Mouse (Mus musculus) CH12F3 (cell line): ENCODE results near the gene Ndufaf7.

ENCODE experiments used
- in situ Hi-C: fragments of 300-500 bp; cut with MboI; formaldehyde crosslinking; loops from 2 replicates; pipeline ENCODE4 v1.14.3; 2020; ENCODE audit warnings: low sequenced_read_pairs

Gene Ndufaf7

DNA sequence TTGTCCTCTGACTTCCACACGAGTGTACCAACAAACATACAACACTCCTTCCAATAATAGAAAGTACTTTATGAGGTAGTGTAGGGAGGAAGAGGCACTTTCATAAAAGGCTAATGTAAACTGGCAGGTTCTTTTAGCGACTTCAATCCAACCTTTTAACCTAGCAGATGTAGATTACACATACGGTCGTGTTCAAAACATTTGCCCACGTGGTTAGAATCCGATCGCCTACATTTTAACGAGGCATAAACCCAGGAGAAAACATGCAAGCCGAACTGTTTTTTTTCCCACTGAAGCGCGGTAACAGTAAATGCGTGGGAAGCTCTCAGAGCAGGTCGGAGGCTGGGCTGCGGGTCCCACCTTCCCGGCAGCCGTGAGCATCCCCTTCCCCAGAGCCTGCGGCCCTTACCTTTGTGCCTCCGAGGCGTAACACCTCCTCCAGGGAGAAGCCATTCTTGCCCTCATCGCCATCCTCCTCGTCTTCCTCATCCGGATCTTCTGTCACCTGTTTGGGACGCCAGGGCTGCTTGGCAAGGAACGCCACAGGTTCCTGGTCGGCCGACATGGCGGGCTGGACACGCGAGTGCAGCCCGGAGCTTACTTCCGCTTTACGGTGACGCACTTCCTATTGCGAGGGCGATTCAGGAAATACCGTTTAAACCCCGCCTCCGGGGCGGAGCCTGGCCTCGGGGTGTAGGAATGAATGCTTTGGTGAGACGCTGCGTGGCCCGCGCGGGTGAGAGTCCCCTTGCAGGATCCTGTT is at the start of gene Ndufaf7, which contains the start of gene Cebpz:
Gene Ndufaf7, plus strand, starts transcription at position 671 of the 763 bp plus-strand sequence.
Gene Cebpz, minus strand, starts transcription at position 601 of the 763 bp plus-strand sequence.
- in situ Hi-C loops: no loop called here

DNA sequence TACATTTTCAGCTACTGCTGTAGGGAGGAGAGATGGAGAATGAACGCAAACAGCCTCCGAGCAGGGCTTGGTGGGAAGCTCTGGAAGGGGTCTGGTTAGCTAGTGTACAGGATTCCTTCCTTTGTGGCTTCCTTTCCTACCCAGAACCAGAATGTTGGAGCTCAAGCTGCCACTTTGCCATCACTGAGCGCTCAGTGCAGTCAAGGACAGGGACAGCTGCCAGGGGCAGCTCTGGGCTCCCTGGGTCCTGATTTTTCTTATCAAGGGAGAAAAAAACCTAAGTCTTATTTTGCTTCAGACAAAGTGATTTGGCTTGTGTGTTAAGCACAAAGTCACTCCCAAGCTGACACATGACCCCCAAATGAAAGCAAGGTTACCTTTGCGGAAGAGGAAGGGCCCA is 48.4 kb upstream of the Ndufaf7 start:
- in situ Hi-C loops: no loop called here

- in situ Hi-C loops: no loop called here
Measured at GRCm38 (mm10) chr17:78889184-78889583, 47.8 kb upstream of the Ndufaf7 start.

- in situ Hi-C loops: no loop called here
Measured at GRCm38 (mm10) chr17:78891020-78891419, 45.9 kb upstream of the Ndufaf7 start.

GRCm38 (mm10) chr17:78894991-78895390 is 41.9 kb upstream of the Ndufaf7 start:
- in situ Hi-C loops: no loop called here

GRCm38 (mm10) chr17:78895394-78895793 is 41.5 kb upstream of the Ndufaf7 start:
- in situ Hi-C loops: no loop called here

DNA sequence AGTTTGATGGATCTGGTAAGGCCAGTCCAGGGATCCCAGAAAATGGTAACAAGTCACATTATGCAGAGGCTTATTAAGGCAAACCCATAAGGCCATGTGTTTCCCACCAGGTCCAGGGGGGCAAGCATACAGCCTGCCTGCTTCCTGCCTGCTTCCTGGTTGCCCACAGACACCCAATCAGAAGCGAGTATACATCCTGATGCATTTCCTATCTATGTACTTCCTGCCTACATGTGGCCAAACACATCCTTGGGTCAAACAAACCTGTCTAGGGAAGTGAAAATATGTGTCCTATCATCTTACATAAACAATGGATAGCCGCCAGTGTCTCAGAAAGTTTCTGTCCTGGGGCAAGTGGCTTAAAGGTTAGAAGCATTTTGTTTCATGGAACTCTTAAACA is 33.8 kb upstream of the Ndufaf7 start:
- in situ Hi-C loops: no loop called here

GRCm38 (mm10) chr17:78906892-78907291 is 30.0 kb upstream of the Ndufaf7 start, which contains the start of gene Sult6b1:
TSS of gene Sult6b1 (minus strand) at chr17:78906992.
- in situ Hi-C loops: no loop called here

GRCm38 (mm10) chr17:78909374-78909773 is 27.6 kb upstream of the Ndufaf7 start:
- in situ Hi-C loops: no loop called here

- in situ Hi-C loops: no loop called here
Measured at GRCm38 (mm10) chr17:78912861-78913281, 24.1 kb upstream of the Ndufaf7 start.

DNA sequence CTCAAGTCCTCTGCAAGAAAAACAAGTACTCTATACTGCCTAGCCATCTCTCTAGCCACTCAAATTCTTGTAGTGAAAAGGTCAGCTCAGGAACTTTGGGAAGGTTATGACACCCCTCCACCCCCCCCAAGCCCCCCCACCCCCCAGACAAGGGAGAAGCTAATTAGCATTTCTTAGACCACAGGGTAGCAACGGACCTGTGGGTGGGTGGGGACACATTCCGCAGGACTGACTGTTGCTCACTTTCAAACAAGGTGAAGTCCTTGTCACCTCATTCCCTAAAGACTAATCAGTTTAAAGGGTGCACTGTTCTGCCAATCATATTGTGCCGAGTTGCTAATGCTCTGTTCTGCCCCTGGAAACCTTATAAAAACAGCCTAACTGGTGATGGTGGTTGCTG is 23.0 kb upstream of the Ndufaf7 start:
- in situ Hi-C loops: no loop called here

DNA sequence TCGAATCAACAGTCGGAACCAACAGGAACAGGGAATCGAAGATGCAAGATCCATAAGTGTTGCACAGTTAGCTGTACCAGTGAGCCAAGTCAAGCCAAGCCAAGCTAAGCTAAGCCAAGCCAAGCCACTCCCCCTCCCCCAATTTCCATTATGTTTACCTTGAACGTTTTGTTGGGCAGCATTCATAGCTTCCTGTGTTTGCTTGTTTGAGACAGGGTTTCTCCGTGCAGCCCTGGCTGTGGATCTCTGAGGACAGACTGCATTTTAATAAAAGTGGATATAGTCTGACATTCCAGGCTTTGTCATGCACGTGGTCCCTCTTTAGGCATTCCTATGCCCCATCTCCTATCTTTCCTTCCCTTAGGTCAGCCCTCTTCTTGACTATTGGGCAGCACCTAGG is 21.2 kb upstream of the Ndufaf7 start:
- in situ Hi-C loops: no loop called here

GRCm38 (mm10) chr17:78916369-78916813 is 20.5 kb upstream of the Ndufaf7 start, which contains the start of gene Cebpzos:
TSS of gene Cebpzos (plus strand) at chr17:78916500.
- in situ Hi-C loops: no loop called here

DNA sequence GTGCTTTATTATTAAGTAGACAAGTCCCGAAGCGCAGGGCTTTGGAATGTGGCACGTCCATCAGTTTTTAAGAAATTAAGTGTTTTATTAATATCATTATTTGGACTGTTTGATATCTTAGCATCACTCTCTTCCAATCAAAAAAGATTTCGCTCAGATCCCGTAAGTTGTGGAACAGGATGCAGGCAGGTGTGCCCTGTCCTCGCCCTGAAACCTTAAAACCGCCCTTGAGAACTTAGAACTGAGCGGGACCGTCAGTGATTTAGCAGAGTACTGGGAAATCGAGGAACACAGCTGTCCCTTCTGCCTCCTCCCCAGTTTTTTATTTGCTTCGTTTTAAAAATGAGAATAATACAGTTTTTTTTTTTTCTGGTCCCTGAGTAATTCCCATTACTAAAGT is 20.0 kb upstream of the Ndufaf7 start:
- in situ Hi-C loops: no loop called here

DNA sequence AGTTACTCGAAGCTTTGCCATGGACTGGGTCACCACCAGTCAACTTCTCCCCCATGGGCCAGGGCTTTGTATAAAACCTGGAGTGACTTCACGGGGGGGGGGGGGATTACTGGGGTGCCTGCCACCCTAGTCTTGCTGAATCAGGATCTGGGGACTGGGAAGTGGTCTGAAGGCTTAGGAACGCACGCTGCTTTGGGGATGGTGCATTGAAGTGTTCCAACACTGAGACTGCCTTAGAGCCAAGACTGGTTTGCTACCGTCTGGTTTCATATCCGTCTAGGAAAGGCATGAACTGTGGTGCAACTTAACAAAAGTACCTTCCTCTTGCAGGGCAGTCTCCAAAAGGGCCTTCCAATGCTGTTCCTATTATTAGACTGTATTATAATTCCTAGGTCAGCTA is 19.2 kb upstream of the Ndufaf7 start:
- in situ Hi-C loops: no loop called here

DNA sequence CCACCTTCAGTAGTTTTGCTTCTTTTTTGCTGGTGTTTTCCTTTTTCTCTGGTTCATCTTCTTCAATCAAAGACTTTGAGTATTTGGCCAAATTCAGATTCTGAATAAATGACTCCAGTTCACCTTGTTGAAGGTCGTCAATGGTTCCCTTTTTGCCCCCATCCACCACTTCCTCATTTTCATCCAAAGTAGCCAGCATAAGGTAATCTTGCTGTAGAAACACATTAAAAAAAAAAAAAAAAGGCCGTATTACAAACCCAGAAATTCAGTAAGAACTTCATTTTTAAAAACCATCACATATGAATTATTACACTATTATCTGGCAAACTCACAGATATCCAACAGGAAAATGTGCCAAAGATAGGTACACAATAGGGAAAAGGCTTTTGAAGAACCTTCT is 1.1 kb upstream of the Ndufaf7 start:
- in situ Hi-C loops: no loop called here

- in situ Hi-C loops: no loop called here
Measured at GRCm38 (mm10) chr17:78937229-78937853, 405 bp downstream of the Ndufaf7 start.

DNA sequence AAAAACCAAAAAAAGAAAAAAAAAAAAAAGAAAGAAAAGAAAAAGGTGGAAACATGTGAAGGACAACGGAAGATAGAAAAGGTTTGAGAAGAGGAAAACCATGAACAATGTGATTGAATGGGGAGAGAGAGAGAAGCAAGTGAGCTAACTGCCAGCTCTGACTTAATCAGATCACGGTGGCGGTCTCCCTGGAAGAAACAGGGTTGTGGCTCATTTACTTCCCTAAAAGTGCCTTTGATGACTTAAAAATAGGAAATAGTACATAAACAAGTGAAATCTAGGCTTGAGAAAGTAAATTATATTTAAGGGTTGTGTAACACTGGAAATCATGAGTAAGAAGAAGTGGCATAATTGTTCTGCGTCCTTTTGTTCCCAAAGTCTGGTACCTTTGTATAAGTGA is 2.0 kb downstream of the Ndufaf7 start:
- in situ Hi-C loops: no loop called here

DNA sequence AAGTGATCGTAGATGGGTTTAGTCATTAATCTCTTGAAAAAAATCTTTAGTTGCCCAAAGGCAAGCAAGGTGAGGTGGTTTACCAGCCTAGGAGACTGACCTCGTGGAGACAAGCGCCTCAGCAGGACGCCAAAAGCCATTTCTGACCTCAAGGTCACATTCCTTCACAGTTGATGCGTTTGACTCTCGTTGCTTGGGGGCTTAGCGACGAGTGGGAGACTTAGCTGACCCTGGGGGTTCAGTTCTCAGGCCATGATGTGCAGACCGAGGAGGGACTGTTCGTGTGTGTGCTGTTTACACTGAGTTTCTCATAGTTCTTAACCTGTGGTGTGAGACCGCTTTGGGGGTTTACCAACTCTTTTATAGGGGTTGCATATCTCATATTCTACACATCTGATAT is 5.6 kb downstream of the Ndufaf7 start:
- in situ Hi-C loops: no loop called here

GRCm38 (mm10) chr17:78951225-78951624 is 14.3 kb downstream of the Ndufaf7 start:
- in situ Hi-C loops: no loop called here

- in situ Hi-C loops: no loop called here
Measured at GRCm38 (mm10) chr17:78952070-78952469, 15.1 kb downstream of the Ndufaf7 start.

DNA sequence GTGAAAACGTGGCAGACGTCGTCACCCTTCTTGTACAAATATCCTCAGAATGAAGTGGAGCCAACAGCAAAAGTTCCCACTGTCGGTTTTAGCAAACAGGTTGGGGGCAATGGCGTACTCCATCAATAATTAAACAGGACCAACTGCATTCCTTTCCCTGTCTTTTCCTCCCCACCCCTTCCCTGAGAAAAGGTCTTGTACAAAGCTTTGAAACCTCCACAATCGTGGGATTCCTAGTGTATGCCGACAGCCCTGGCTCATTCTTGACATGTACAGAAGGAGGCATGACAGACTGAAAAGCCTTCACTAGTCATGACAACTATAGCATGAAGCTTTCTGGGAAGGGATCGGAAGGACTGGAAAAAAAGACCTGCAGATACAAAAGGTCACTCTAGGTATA is 16.3 kb downstream of the Ndufaf7 start:
- in situ Hi-C loops: no loop called here
